Mouse (Mus musculus): Measurements from ENCODE around the gene Irf2bpl. TPM values are rescaled to one million over a fixed set of nuclear protein-coding genes. Genes with fewer than 3 reads are reported as not detected.

The Irf2bpl gene
- total RNA-seq, 2 experiments from 2014 or later = 74.3 to 80.8 TPM

DNA sequence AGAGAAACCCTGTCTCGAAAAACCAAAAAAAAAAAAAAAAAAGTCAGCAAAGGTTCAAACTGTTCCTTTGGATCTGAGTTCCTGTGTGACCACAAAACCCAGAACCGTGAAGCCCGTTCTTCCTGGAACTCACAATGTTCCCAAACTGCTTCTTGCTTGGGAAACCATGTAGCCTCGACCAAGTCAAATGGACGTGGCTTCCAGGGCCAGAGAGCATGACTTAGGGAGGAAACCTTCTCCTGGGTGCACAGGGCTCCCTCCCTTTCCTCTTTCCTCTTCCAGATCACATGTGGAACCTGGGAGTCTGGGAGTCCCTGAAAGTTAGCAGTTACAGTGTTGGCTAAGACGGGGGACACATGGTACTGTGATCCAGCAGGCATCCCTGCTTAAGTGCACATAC, 14.8 kb downstream of the Irf2bpl start:
- intact Hi-C loops (cut with DNase I) = no loop called here
- no peak for TF ChIP-seq CTCF (IDR thresholded peaks at IDR 0.05)
- H3K27ac ChIP-seq = no peak overlapping the region
- no peak for DNase-seq (ENCODE audit: extremely low spot score in 1 of 2, low spot score in 2 of 2)
- no peak overlapping the region for H3K4me3 ChIP-seq

GRCm38 (mm10) chr12:86867271-86868223, 17.1 kb downstream of the Irf2bpl start:
- TF ChIP-seq CTCF (IDR thresholded peaks at IDR 0.05) = no peak
- peak overlapping the region; percentile 78 for H3K27ac ChIP-seq
- 0 out of 2 replicates have a peak overlapping the region, but pooled peaks have one; percentile 4 for H3K4me3 ChIP-seq
- no peak for DNase-seq (ENCODE audit: extremely low spot score in 1 of 2, low spot score in 2 of 2)
- intact Hi-C loops (cut with DNase I) = no loop called here

DNA sequence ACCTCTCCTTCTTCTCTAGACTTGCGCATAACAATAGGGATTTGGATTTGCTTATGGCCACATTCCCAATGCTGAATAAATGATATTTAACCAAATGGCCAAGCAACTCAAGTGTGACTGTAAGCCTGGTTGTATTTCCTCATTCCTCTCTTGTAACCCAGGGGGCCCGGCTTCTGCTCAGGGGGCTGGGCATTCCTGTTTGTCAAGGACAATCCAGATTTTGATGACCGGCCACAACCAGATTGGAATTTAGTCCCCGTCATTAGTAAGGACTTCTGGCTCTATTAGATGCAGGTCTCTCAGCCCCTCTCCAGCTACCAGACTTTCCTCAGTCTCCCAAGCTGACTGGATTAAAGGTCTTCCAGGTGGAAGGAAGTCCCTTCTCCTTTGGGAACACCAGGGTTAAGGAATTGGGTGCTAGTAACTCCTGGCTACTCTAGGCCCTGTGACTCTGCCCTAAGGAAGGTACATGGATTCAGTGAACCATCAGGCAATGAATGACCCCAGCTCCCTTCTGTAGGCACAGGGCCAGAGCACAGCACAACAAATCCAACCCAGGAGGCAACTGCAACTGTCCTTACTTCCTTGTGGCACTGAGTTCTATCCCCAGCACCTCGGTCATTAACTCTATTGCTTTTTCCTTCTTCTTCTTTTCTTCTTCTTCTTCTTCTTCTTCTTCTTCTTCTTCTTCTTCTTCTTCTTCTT, 20.1 kb downstream of the Irf2bpl start:
- intact Hi-C loops (cut with DNase I) = no loop called here
- Histone ChIP-seq H3K27ac (no peak overlapping the region), H3K4me3 (no peak overlapping the region)
- no peak for DNase-seq (ENCODE audit: extremely low spot score in 1 of 2, low spot score in 2 of 2)
- no peak for TF ChIP-seq CTCF (IDR thresholded peaks at IDR 0.05)

DNA sequence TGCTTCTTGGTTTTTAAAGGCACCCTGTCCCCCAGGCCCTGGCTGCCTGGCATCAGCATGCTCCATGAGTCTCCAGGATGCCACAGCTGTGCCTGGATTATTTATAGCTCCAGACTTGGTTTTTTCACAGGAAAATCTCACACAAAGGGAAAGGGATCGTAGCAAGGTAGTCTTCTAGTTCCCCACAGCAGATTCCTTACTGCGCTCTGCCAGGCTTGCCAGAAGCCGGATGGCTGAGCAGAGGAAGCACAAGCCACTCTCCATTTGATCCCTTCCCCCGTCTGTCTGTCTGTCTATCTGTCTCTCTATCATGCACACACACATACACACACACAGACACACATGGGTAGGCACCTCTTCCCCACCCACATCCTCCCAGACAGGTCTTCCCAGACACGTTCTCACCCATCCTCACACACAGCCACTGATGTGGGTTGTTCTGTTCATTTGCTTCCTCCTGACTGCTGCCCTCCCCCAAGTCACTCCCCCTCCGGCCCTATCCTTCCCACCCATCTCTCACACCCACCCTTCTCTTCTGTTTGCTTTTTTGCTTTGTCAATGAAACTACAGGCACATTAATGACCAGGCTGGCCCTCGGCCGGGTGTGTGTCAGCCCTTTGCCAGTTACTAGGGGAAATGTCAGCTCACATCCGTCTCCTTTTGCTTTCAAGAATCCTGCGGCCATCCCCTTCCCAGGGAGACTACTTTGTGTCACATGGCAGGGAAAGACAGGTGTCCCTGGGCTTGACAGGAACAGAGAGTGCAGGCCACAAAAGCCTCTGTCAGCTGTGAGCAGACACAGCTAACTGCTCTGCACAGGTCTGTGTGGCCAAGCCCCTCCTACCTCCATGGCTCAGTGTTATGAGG, 24.4 kb downstream of the Irf2bpl start:
- peak; percentile 44 to 51 for DNase-seq (ENCODE audit: extremely low spot score in 1 of 2, low spot score in 2 of 2)
- no peak for TF ChIP-seq CTCF (IDR thresholded peaks at IDR 0.05)

DNA sequence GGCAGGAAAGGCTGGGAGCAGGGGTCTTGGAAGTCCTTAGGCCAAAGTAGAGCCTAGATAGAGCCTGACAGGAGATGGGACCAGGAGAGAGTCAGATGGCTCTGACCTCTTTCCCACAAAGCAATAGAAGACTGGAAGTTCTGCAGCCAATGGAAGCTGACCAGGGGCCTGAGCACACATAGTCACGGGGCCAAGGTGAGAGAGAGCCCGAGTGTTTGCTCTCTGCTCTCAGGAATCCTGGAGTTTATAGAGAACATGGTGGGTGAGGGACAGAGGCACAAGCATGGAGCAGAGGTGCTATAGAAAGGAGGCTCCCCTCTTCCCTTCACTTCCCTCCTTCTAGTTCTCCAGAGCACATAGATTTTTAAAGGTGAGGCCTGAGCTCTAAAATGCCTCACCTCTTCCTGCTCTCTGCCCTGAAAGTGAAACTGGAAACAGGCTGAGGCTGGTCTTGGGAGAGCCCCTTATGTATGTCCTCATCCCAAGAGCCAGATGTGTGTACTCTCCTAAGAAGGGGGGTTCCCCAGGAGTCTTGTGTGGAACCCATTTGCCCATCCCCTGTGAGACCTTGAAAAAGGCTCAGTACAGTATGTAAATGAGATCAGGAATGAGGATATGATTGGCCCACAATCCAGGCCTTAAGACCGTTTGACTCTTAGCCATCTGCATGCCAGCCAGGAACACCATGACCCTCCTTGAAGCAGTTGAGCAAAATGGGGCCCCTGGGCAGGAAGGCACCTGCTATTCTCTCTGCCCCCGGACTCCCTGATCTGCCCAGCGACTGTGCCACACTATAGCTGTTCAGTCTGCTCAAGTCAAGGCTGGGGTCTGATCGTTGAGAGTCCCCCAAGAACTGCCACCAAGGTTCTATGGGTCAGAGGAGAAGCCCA, 25.4 kb downstream of the Irf2bpl start:
- TF ChIP-seq CTCF (IDR thresholded peaks at IDR 0.05) = no peak
- Histone ChIP-seq H3K4me3 (no peak overlapping the region), H3K27ac (peak overlapping the region; percentile 90)
- DNase-seq (ENCODE audit: extremely low spot score in 1 of 2, low spot score in 2 of 2) = no peak
- intact Hi-C loops (cut with DNase I) = no loop called here

More for the DNA sequence above, 24.4 kb downstream of the Irf2bpl start:
- intact Hi-C loops (cut with DNase I) = no loop called here
- H3K4me3 ChIP-seq = no peak overlapping the region
- H3K27ac ChIP-seq = peak overlapping the region; percentile 90

- intact Hi-C loops (cut with DNase I) = no loop called here
- no peak for TF ChIP-seq CTCF (IDR thresholded peaks at IDR 0.05)
- H3K27ac ChIP-seq = peak overlapping the region; percentile 10; the same call in 1 of the 2 replicates
- H3K4me3 ChIP-seq = no peak overlapping the region
- DNase-seq (ENCODE audit: extremely low spot score in 1 of 2, low spot score in 2 of 2) = no peak
These were observed 26.1 kb downstream of the Irf2bpl start for GRCm38 (mm10) chr12:86858498-86858897.

GRCm38 (mm10) chr12:86857290-86857689, 27.3 kb downstream of the Irf2bpl start:
- intact Hi-C loops (cut with DNase I) = loop anchor here (2.0 kb wide), 1 partner anchor 30 kb away; no protein-coding TSS in a partner anchor
- no peak for TF ChIP-seq CTCF (IDR thresholded peaks at IDR 0.05)
- H3K4me3 ChIP-seq = no peak overlapping the region
- no peak overlapping the region for H3K27ac ChIP-seq
- no peak for DNase-seq (ENCODE audit: extremely low spot score in 1 of 2, low spot score in 2 of 2)

- peak; percentile 63 to 73 for DNase-seq (ENCODE audit: extremely low spot score in 1 of 2, low spot score in 2 of 2)
- no peak for TF ChIP-seq CTCF (IDR thresholded peaks at IDR 0.05)
- H3K4me3 ChIP-seq = no peak overlapping the region
- intact Hi-C loops (cut with DNase I) = loop anchor here (2.0 kb wide), 1 partner anchor 29 kb away; no protein-coding TSS in a partner anchor
- H3K27ac ChIP-seq = no peak overlapping the region; the same call in 1 of the 2 replicates
These were observed 28.9 kb downstream of the Irf2bpl start for GRCm38 (mm10) chr12:86855670-86856069.

DNA sequence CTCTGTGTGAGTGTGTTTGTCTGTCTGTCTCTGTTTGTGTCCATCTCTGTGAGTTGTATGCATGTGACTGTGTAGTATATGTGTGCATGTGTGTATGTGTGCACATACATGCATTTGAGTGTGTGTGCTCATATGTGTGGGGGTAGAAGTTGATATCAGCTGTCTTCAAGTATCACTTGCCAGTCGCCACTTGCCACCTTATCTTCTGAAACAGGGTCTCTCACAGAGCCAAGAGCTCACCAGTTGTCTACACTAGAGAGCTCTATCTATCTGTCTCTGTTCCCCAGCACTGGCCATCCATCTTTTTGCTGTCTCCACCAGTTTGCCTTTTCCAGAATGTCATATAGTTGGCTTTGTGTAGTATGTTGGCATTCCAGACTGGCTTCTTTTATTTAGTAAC, 31.1 kb downstream of the Irf2bpl start:
- no peak overlapping the region for H3K27ac ChIP-seq
- intact Hi-C loops (cut with DNase I) = no loop called here
- TF ChIP-seq CTCF (IDR thresholded peaks at IDR 0.05) = no peak

DNA sequence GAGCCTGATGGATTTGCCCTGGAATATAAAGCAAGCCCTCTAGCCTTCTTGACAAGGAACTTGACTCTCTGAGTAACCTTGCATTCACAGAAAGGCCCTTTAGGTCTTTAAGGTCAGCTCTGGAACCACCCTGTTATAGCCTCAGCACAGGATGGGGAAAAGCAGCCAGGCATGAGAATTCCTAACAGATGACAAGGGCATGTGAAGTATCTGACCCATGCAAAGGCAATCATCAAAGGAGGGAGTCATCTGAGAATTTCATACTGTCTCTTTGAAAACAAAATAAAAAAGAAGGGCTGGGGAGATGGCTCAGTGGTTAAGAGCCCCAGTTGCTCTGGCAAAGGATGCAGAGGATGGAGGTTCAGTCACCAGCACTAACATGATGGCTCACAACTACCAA, 33.3 kb downstream of the Irf2bpl start:
- DNase-seq (ENCODE audit: extremely low spot score in 1 of 2, low spot score in 2 of 2) = no peak
- Histone ChIP-seq H3K27ac (no peak overlapping the region), H3K4me3 (no peak overlapping the region)
- no peak for TF ChIP-seq CTCF (IDR thresholded peaks at IDR 0.05)
- intact Hi-C loops (cut with DNase I) = no loop called here

More for the DNA sequence above, 31.1 kb downstream of the Irf2bpl start:
- DNase-seq (ENCODE audit: extremely low spot score in 1 of 2, low spot score in 2 of 2) = no peak
- no peak overlapping the region for H3K4me3 ChIP-seq

Data from left cerebral cortex, adult 2 months (tissue).